Mouse (Mus musculus) macrophage (primary cell): ENCODE results near the gene Krt27. TPM values are rescaled to one million over a fixed set of nuclear protein-coding genes. Genes with fewer than 3 reads are reported as not detected.

Experiments used
- H3K27ac ChIP-seq: fragments of 350-480 bp; formaldehyde crosslinking; 2 replicates; pipeline ENCODE4 v1.9.0; 2021
- H3K36me3 ChIP-seq: fragments of 350-480 bp; formaldehyde crosslinking; 2 replicates; pipeline ENCODE4 v1.9.0; 2021; ENCODE audit errors: inconsistent target
- H3K4me3 ChIP-seq: fragments of 350-480 bp; formaldehyde crosslinking; 2 replicates; pipeline ENCODE4 v1.9.0; 2021; ENCODE audit errors: inconsistent target
- H3K79me2 ChIP-seq: fragments of 350-480 bp; formaldehyde crosslinking; 2 replicates; pipeline ENCODE4 v1.9.0; 2021; ENCODE audit errors: inconsistent target
- WGBS: methylation state at CpG from one replicate; pipeline ENCODE4 v1.1.7; 2026; ENCODE audit warnings: inconsistent platforms; ENCODE audit not compliant: missing documents; 5-methylcytosine and 5-hydroxymethylcytosine counted together
- polyA plus RNA-seq: library from polyadenylated mRNA; stranded (reverse); fragments of 250-400 nt; gene quantifications from 3 replicates; pipeline ENCODE4 v1.2.4, GENCODE M21; 2018; ENCODE audit warnings: inconsistent platforms

The Krt27 gene
- polyA plus RNA-seq, 1 experiment from 2014 or later: not detected

DNA sequence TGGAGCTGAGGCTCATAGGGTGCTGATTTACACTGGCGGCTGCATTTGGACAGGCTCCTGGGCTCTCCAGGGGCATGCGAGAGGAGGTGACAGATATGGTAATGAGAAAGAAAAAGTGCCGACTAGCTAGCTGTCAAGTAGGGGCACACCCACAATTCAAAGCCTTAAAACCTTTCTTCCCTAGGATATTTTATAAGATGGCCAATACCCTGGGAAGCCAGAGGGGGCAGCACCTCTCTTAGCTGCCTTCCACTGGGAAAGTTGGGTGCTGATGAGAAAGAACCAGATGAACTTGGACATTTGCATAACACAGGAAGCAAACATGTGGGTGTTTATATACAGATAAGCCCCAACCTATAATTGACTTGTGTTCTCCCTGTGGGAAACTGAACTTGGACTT lies 18.3 kb upstream of the Krt27 start:
- Histone ChIP-seq H3K4me3 (no peak overlapping the region), H3K27ac (no peak overlapping the region)

GRCm38 (mm10) chr11:99366791-99367190 lies 15.9 kb upstream of the Krt27 start:
- Histone ChIP-seq H3K79me2 (no peaks in the 10 kb centered on the region), H3K36me3 (no peaks in the 10 kb centered on the region), H3K27ac (no peak overlapping the region), H3K4me3 (no peak overlapping the region)
- 48% methylated on average over 8 of the region's 10 CpGs for WGBS

More for the DNA sequence above, 18.3 kb upstream of the Krt27 start:
- H3K79me2 ChIP-seq: no peaks in the 10 kb centered on the region
- WGBS: 31% methylated on average over 3 of the region's 3 CpGs
- H3K36me3 ChIP-seq: no peaks in the 10 kb centered on the region

DNA sequence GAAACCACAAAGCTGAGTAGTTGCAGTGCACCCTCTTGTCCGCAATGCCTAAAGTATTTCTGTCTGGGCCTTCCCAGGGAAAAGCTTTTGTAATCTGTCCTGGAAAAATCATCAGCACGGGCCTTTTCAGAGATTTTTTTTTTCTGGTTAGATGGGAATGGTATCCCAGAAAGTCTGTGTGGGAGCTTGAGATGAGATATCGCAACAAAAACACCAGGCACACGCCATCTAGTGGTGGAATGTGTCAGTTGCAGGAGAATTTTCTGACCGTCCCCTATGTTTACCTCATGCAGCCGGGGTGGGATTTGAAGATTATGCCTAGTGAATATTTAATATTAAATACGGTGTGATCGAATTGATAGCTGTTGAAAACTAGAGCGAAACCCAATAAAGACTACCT lies 13.5 kb upstream of the Krt27 start:
- H3K4me3 ChIP-seq: no peak overlapping the region
- 25% methylated on average over 7 of the region's 9 CpGs for WGBS
- H3K79me2 ChIP-seq: no peaks in the 10 kb centered on the region
- no peak overlapping the region for H3K27ac ChIP-seq
- no peaks in the 10 kb centered on the region for H3K36me3 ChIP-seq

DNA sequence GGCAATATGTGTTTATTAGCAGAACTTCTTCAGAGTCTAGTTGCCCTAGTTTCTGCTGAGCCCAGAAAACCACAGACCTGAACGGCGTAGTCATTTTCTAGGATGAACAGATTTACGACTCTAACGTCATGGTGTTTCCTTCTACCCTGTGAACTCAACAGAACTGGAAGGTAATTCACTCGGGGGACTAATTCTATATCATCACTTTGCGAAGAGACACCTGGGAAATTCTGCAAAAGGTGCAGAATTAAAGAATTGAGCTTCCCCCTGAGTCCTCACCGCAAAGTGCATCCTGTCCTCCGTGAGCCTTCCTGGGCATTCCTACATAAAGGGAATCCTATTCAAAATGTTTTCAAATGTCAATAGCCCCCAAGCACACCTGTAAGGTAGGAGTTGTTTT lies 10.5 kb upstream of the Krt27 start:
- 33% methylated on average over 8 of the region's 8 CpGs for WGBS
- H3K4me3 ChIP-seq: no peak overlapping the region
- H3K79me2 ChIP-seq: no peaks in the 10 kb centered on the region
- H3K36me3 ChIP-seq: no peaks in the 10 kb centered on the region
- H3K27ac ChIP-seq: no peak overlapping the region

DNA sequence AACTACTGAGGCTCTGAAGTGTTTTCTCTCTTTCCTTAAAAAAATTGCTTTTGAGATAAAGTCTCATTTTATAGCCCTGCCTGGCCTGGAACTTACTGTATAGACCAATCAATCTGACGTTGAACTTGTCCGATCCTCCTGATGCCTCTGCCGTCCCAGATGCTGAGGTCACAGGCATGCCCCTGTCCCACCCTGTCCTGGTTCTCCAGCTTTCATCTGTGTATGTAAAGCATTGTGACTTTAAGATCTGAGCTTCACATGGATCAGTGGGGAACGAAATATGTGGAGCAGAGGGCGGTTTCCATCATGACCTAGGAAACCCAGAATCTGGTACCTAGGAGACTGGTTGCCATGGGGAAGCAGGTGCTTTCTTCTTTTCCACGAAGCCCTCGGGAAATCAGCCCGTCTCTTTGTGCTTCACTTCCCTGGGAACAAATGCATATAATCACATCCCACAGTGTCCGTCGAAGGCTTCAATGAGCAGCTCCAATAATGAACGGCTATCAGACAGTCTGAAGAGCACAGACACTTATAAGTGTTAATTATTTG lies 11.5 kb downstream of the Krt27 start:
- H3K27ac ChIP-seq: no peak overlapping the region
- no peak overlapping the region for H3K4me3 ChIP-seq
- no peaks in the 10 kb centered on the region for H3K79me2 ChIP-seq
- WGBS: 89% methylated on average over 10 of the region's 11 CpGs
- H3K36me3 ChIP-seq: no peaks in the 10 kb centered on the region

DNA sequence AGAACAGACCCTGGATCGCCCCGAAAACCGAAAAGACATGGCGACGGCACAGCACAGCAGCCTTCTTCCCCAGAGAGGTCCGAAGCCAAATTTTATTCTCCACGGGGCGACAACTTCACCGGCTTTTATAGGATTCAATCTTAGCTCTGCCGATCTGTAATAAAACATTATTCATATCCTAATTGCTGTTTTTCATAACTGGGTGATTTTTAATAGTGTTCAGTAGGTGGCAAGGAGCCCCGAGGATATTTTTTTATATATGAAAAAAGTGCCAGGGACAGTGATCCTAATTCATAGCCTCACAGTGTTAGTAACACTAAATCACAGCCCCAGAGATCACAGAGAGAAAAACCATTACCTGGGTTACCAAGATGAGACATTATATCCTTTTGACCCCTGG lies 13.0 kb downstream of the Krt27 start, which contains the start of gene Krt26:
Gene Krt26 (minus strand): TSS at position 101 of the 400 bp plus-strand sequence.
- H3K4me3 ChIP-seq: no peak within 1 kb of the TSS
- 100% methylated on average over 9 of the region's 11 CpGs for WGBS
- no peak within 1 kb of the TSS for H3K27ac ChIP-seq
- H3K36me3 ChIP-seq: no peaks in the 10 kb centered on the region
- H3K79me2 ChIP-seq: no peaks in the 10 kb centered on the region

GRCm38 (mm10) chr11:99333426-99333825 lies 17.5 kb downstream of the Krt27 start:
- WGBS: 83% methylated on average over 13 of the region's 13 CpGs
- Histone ChIP-seq H3K4me3 (no peak overlapping the region), H3K79me2 (no peaks in the 10 kb centered on the region), H3K27ac (no peak overlapping the region), H3K36me3 (no peaks in the 10 kb centered on the region)

DNA sequence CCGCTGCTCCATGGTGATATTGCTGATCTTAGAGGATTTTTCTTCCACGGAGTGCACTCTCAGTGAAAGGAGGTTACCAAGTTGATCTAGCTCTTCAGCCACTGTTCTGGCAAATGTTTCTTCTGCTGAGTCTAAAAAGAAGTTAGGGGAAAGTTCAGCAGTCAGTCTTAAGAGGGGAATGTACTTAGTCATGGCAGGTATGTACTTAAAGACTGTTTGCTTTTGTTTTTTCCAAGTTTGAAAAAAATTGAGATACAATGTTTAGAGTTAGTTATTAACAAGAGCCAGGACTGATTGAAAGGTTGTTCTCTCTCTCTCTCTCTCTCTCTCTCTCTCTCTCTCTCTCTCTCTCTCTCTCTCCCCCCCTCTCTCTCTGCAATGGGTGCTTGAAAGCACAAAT lies 21.2 kb downstream of the Krt27 start:
- Histone ChIP-seq H3K4me3 (no peak overlapping the region), H3K27ac (no peak overlapping the region), H3K36me3 (no peaks in the 10 kb centered on the region), H3K79me2 (no peaks in the 10 kb centered on the region)
- 81% methylated on average over 2 of the region's 2 CpGs for WGBS

DNA sequence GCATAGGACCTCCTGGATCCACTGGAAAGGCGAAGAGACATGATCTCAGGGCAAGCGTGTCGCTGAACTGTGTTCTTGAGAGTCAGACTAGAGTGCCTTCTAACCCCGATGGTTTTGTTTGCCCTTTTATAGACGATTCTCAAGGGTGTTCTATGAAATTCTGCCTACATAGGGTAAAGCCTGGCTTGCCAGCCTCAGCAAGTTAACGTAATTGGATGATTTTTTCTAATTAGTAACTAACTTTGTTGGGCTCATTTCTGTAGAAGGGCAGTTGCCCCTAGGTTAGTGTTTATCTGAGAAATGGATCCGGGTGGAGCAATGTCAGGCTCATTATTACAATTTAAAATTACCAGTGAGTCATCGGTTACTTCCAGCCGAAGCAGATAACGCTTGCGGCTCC lies 28.1 kb downstream of the Krt27 start, which contains the start of gene Krt25:
Gene Krt25 (minus strand): TSS at position 101 of the 400 bp plus-strand sequence.
- no peak within 1 kb of the TSS for H3K27ac ChIP-seq
- H3K79me2 ChIP-seq: no peaks in the 10 kb centered on the region
- WGBS: 92% methylated on average over 11 of the region's 11 CpGs
- no peak within 1 kb of the TSS for H3K4me3 ChIP-seq
- H3K36me3 ChIP-seq: no peaks in the 10 kb centered on the region

DNA sequence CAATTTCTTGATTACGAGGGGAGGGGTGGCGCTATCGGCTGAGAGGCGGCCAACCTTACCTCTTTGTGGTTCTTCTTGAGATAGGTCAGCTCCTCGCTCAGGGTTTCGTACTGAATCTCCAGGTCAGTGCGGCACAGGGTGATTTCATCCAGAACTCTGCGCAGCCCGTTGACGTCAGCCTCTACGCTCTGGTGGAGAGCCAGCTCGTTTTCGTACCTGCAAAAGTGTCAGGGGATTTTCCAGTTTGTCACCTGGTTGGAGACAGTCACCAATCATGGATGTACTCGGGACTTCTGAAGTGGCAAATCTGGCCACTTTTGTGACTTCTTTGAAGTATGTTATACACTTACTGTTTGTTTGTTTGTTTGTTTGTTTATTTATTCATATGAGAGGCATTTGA lies 29.8 kb downstream of the Krt27 start:
- WGBS: 90% methylated on average over 14 of the region's 14 CpGs
- no peak overlapping the region for H3K4me3 ChIP-seq
- H3K36me3 ChIP-seq: no peaks in the 10 kb centered on the region
- H3K27ac ChIP-seq: no peak overlapping the region
- no peaks in the 10 kb centered on the region for H3K79me2 ChIP-seq

DNA sequence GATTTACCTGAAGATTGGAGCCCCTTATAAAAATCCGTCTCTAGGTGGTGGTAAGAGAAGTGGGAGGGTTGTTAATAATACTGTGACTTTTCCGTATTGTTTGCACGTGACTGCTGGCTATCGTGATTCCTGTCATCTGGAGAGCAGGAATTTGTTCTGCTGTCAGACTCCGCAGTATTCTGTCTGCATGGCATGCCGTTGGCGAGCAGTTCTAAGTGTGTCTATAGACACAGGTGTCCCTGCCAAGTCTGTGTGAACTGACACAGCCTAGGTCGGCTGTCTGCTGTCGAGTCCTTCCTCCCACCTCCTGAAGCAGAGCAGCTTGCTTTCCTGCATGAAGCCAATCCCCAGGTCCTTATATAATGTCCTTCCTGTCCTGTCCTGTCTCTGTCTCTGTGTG lies 31.8 kb downstream of the Krt27 start:
- H3K27ac ChIP-seq: no peak overlapping the region
- no peak overlapping the region for H3K4me3 ChIP-seq
- WGBS: 73% methylated on average over 9 of the region's 9 CpGs
- H3K36me3 ChIP-seq: no peaks in the 10 kb centered on the region
- no peaks in the 10 kb centered on the region for H3K79me2 ChIP-seq

GRCm38 (mm10) chr11:99316543-99316942 lies 34.4 kb downstream of the Krt27 start:
- H3K27ac ChIP-seq: no peak overlapping the region
- H3K36me3 ChIP-seq: no peaks in the 10 kb centered on the region
- no peaks in the 10 kb centered on the region for H3K79me2 ChIP-seq
- H3K4me3 ChIP-seq: no peak overlapping the region
- WGBS: 86% methylated on average over 8 of the region's 8 CpGs

DNA sequence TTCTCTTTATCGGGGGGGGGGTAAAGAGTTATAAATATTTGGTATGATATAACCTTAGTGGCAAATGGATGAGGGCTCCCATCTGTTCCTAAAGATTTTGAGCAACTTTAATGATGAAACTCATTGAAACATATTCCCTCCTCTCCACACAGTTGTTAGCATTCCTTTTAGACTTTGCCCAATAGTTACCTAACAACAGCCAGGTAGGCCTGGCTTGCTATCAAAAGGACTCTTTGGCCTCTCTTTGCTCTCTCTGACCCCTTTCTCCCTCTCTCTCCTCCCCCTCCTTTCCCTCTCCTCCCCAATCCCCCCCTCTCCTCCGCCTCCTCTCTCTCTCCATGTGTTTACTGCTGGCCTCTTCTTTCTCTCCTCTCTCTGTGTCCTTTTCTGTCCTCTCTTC lies 36.3 kb downstream of the Krt27 start:
- H3K4me3 ChIP-seq: no peak overlapping the region
- 94% methylated on average over 2 of the region's 2 CpGs for WGBS
- no peaks in the 10 kb centered on the region for H3K79me2 ChIP-seq
- H3K27ac ChIP-seq: no peak overlapping the region
- H3K36me3 ChIP-seq: no peaks in the 10 kb centered on the region

DNA sequence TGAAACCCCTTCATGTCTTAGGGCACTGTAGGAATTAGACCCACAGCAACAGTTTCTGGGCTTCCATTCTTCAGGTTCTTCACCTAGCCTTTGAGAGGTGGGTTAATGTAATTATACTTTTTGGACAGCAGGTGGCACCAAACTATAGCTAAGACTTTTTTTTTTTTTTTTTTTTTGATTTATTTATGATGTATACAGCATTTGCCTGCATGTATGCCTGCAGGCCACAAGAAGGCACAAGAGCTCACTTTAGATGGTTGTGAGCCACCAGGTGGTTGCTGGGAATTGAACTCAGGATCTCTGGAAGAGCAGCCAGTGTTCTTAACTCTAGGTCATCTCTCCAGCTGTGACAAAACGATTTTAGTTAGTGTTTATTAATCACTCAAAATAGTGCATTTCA lies 40.0 kb downstream of the Krt27 start:
- no peaks in the 10 kb centered on the region for H3K79me2 ChIP-seq
- H3K36me3 ChIP-seq: no peaks in the 10 kb centered on the region
- WGBS: 86% methylated on average over 1 of the region's 1 CpGs
- no peak overlapping the region for H3K4me3 ChIP-seq
- no peak overlapping the region for H3K27ac ChIP-seq

- Histone ChIP-seq H3K4me3 (no peak overlapping the region), H3K27ac (no peak overlapping the region), H3K36me3 (no peaks in the 10 kb centered on the region), H3K79me2 (no peaks in the 10 kb centered on the region)
- 21% methylated on average over 2 of the region's 2 CpGs for WGBS
Measured at GRCm38 (mm10) chr11:99307579-99307978, 43.3 kb downstream of the Krt27 start.
